Mouse (Mus musculus) intestine, postnatal 0 days (tissue): Measurements from ENCODE around the gene Tex14. TPM values are rescaled to one million over a fixed set of nuclear protein-coding genes. Genes with fewer than 3 reads are reported as not detected.
"Not testable (repeated sequence)": the region's sequence is repeated elsewhere in the genome, so short reads cannot be mapped to it uniquely, and the experiment has no call there.

ENCODE experiments used
- ATAC-seq: fragments of 200-750 bp; cut with Nextera tagmentation; 2 replicates; pipeline ENCODE4 v1.8.0; 2017; ENCODE audit warnings: mild to moderate bottlenecking, moderate TSS enrichment, moderate library complexity
- H3K27ac ChIP-seq: fragments of 300-500 bp; sonication (generic); 2 replicates; pipeline ENCODE4 v1.5.1; 2014; ENCODE audit warnings: mild to moderate bottlenecking, low read depth, low read length, moderate library complexity
- H3K27me3 ChIP-seq: fragments of 300-500 bp; sonication (generic); replicated peaks from 2 replicates; pipeline ENCODE4 v1.6.1; 2014; ENCODE audit warnings: low read length, mixed read lengths; ENCODE audit not compliant: control insufficient read depth, insufficient read depth
- H3K36me3 ChIP-seq: fragments of 300-500 bp; sonication (generic); 2 replicates; pipeline ENCODE4 v1.6.1; 2014; ENCODE audit warnings: mild to moderate bottlenecking, moderate library complexity; ENCODE audit not compliant: control insufficient read depth, insufficient read depth
- H3K4me1 ChIP-seq: fragments of 300-500 bp; sonication (generic); replicated peaks from 2 replicates; pipeline ENCODE4 v1.6.1; 2014; ENCODE audit warnings: antibody characterized with exemption, low read length, mixed read lengths; ENCODE audit not compliant: control insufficient read depth, insufficient read depth
- H3K4me2 ChIP-seq: fragments of 300-500 bp; sonication (generic); replicated peaks from 2 replicates; pipeline ENCODE4 v1.6.1; 2014; ENCODE audit warnings: low read depth, mild to moderate bottlenecking, moderate library complexity
- H3K4me3 ChIP-seq: fragments of 300-500 bp; sonication (generic); 2 replicates; pipeline ENCODE4 v1.5.1; 2014; ENCODE audit warnings: low read depth, low read length
- H3K9ac ChIP-seq: fragments of 300-500 bp; sonication (generic); 2 replicates; pipeline ENCODE4 v1.6.1; 2014; ENCODE audit warnings: mild to moderate bottlenecking, low read depth, low read length
- H3K9me3 ChIP-seq: fragments of 300-500 bp; sonication (generic); 2 replicates; pipeline ENCODE4 v1.6.1; 2016; ENCODE audit warnings: mixed run types; ENCODE audit not compliant: control insufficient read depth
- CTCF ChIP-seq: sonication (generic); IDR thresholded peaks from 2 replicates; pipeline ENCODE4 v1.5.1; 2016; ENCODE audit warnings: low read depth, mild to moderate bottlenecking, control low read depth, antibody characterized with exemption, moderate library complexity
- WGBS: fragments of 180-500 bp; shearing (Covaris S2); extraction: QIAGEN DNeasy Blood & Tissue Kit; methylation state at CpG from one replicate; pipeline ENCODE4 v1.1.7; 2014; 5-methylcytosine and 5-hydroxymethylcytosine counted together
- polyA plus RNA-seq: library from polyadenylated mRNA; unstranded; fragments of >200 nt; fragmentation: Nextera tagmentation; extraction: Ambion mirVana; gene quantifications from 2 replicates; pipeline ENCODE4 v1.2.1, GENCODE M21; 2015

The Tex14 gene
- polyA plus RNA-seq, 1 experiment from 2014 or later = 1.8 TPM

GRCm38 (mm10) chr11:87423551-87424325, 18.9 kb downstream of the Tex14 start:
- Histone ChIP-seq H3K36me3 (no peaks in the 10 kb centered on the region), H3K4me1 (no peaks in the 10 kb centered on the region; the same call in 1 of the 2 replicates), H3K9ac (no peak overlapping the region), H3K27me3 (no peaks in the 10 kb centered on the region), H3K4me2 (0 out of 2 replicates have a peak overlapping the region, but pooled peaks have one; percentile 3), H3K9me3 (no peaks in the 10 kb centered on the region), H3K27ac (no peak overlapping the region), H3K4me3 (no peak overlapping the region)
- WGBS = 39% methylated on average over 6 of the region's 6 CpGs
- TF ChIP-seq CTCF = no peak
- ATAC-seq = no peak

GRCm38 (mm10) chr11:87426121-87426449, 21.2 kb downstream of the Tex14 start:
- Histone ChIP-seq H3K36me3 (no peaks in the 10 kb centered on the region), H3K27me3 (no peaks in the 10 kb centered on the region), H3K4me3 (peak overlapping the region; percentile 30), H3K4me1 (no peaks in the 10 kb centered on the region; the same call in 1 of the 2 replicates), H3K9me3 (no peaks in the 10 kb centered on the region), H3K27ac (peak overlapping the region; percentile 46; the same call in 1 of the 2 replicates), H3K4me2 (peak overlapping the region; percentile 64), H3K9ac (peak overlapping the region; percentile 40; the same call in 1 of the 2 replicates)
- TF ChIP-seq CTCF = no peak
- no peak for ATAC-seq
- WGBS = under 1% methylated on average over 7 of the region's 7 CpGs

- not testable (repeated sequence) for H3K36me3 ChIP-seq, H3K4me1 ChIP-seq, H3K27me3 ChIP-seq, H3K9me3 ChIP-seq
- peak overlapping the region; percentile 30 for H3K4me3 ChIP-seq
- peak overlapping the region; percentile 46; the same call in 1 of the 2 replicates for H3K27ac ChIP-seq
- peak overlapping the region; percentile 40 for H3K9ac ChIP-seq
- WGBS = under 1% methylated on average over 24 of the region's 24 CpGs
- peak; percentile 87 for ATAC-seq
- peak overlapping the region; percentile 64 for H3K4me2 ChIP-seq
Measured at GRCm38 (mm10) chr11:87426450-87427250, 21.8 kb downstream of the Tex14 start.

DNA sequence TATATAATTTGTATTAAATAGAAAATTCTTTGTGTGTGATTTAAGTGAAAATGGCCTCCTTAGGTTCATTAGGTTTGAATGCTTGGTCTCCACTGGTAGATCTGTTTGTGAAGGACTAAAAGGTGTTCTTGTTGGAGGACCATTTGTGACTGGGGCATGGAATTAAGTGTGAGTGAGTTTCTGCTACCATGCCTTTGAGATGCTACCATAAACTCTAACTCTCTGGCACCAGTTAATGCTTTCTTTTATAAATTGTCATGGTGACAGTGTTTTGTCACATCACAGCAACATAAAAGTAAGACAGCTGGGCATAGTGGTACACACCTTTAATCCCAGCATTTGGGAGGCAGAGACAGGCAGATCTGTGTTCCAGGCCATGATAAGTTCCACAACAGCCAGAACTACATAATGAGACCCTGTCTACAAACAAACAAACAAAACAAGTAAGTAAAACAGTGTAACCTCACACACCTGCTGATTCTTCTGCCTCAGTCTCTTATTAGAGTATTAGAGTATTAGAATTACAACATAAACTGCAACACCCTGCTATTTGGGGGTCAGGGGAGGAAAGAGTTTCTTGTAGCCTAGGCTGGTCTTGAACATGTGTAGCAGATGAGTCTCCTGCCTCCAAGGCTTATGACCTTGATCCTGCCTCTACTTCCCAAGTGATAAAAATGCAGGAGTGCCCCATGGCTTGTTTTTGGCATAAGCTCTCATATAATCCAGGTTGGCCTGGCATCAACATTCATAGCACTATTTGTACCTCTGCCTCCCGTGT, 22.6 kb downstream of the Tex14 start:
- WGBS = 33% methylated on average over 1 of the region's 1 CpGs
- no peaks in the 10 kb centered on the region for H3K4me1 ChIP-seq
- no peaks in the 10 kb centered on the region for H3K27me3 ChIP-seq
- no peak overlapping the region for H3K4me2 ChIP-seq
- no peak overlapping the region for H3K4me3 ChIP-seq
- no peak overlapping the region for H3K9ac ChIP-seq
- no peak for TF ChIP-seq CTCF
- no peaks in the 10 kb centered on the region for H3K36me3 ChIP-seq
- H3K9me3 ChIP-seq = no peaks in the 10 kb centered on the region
- no peak overlapping the region for H3K27ac ChIP-seq
- no peak for ATAC-seq

- Histone ChIP-seq H3K9ac (no peak overlapping the region), H3K27ac (no peak overlapping the region), H3K27me3 (no peaks in the 10 kb centered on the region), H3K4me1 (no peaks in the 10 kb centered on the region), H3K4me2 (no peak overlapping the region), H3K4me3 (no peak overlapping the region), H3K36me3 (no peaks in the 10 kb centered on the region), H3K9me3 (no peaks in the 10 kb centered on the region)
- WGBS = 61% methylated on average over 2 of the region's 2 CpGs
- no peak for ATAC-seq
- no peak for TF ChIP-seq CTCF
Measured at GRCm38 (mm10) chr11:87428051-87428673, 23.3 kb downstream of the Tex14 start.
